In the genomic region with DNA sequence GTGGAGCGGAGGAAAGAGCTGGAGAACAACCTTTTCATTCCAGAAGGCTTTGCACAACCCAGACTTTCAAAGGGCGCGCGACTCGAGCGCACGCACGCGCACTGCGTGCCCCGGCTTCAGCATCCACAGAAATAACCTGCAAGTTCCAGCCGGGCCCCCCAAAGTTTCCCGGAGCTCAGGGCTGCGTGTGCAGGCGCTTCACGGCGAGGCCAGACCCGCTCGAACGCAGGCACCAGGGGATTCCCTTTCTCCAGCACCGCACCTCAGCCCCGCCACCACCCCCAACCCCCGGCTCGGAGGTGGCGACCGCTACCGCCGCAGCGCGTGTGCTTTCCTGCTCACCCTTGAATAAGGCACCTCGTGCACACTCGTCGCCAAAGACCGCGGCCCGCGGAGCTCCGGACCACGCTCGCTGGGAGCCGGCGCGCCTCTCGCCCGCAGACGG, we compare ENCODE assay signal across 8 mouse cellular contexts. TPM values are rescaled to one million over a fixed set of nuclear protein-coding genes. Genes with fewer than 3 reads are reported as not detected.
DNase-seq lines count a peak whose midpoint lies in the region; ATAC-seq and TF ChIP-seq lines count a peak whose summit lies in the region.

No protein-coding gene starts in this region.

- H3K36me3 ChIP-seq in forebrain, embryonic 12.5 days (replicated peaks) = peaks cover 12% of the 10 kb centered on the region; the same call in 1 of the 2 replicates
- no peaks in the 10 kb centered on the region for H3K36me3 ChIP-seq in heart, postnatal 0 days (replicated peaks; ENCODE audit: control insufficient read depth, insufficient read depth, low read length)

- H3K27me3 ChIP-seq in forebrain, embryonic 12.5 days = no peaks in the 10 kb centered on the region
- H3K27me3 ChIP-seq in heart, postnatal 0 days (ENCODE audit: control insufficient read depth, insufficient read depth, low read length) = no peaks in the 10 kb centered on the region

- peaks cover 15% of the 10 kb centered on the region for H3K4me1 ChIP-seq in forebrain, embryonic 12.5 days
- H3K4me1 ChIP-seq in heart, postnatal 0 days (ENCODE audit: control insufficient read depth, insufficient read depth) = 0 out of 2 replicates have a peak, but pooled peaks cover 8% of the 10 kb centered on the region

- TF ChIP-seq EP300 in heart, postnatal 0 days (IDR thresholded peaks at IDR 0.05; ENCODE audit: low read depth) = no peak

- peak overlapping the region; percentile 62 for H3K4me2 ChIP-seq in forebrain, embryonic 12.5 days
- H3K4me2 ChIP-seq in heart, postnatal 0 days (ENCODE audit: low read depth, low read length) = peak overlapping the region; percentile 98

- ATAC-seq in forebrain, embryonic 12.5 days (ENCODE audit: low FRiP score) = peak; percentile 83
- peak; percentile 66 for ATAC-seq in heart, postnatal 0 days (ENCODE audit: insufficient read depth, low read depth)

- TF ChIP-seq CTCF in heart, postnatal 0 days (IDR thresholded peaks at IDR 0.05; ENCODE audit: low read depth) = no peak

- peaks cover 3% of the 10 kb centered on the region for H3K9me3 ChIP-seq in forebrain, embryonic 12.5 days
- H3K9me3 ChIP-seq in heart, postnatal 0 days (replicated peaks; ENCODE audit: control insufficient read depth, low read length) = no peaks in the 10 kb centered on the region

- H3K27ac ChIP-seq in forebrain, embryonic 12.5 days = peak overlapping the region; percentile 96
- peak overlapping the region; percentile 79 for H3K27ac ChIP-seq in heart, postnatal 0 days (ENCODE audit: low read depth)

- H3K4me3 ChIP-seq in forebrain, embryonic 12.5 days (replicated peaks) = peak overlapping the region; percentile 96
- H3K4me3 ChIP-seq in heart, postnatal 0 days (ENCODE audit: low read depth, low read length) = peak overlapping the region; percentile 96

- under 1% methylated on average over 45 of the region's 46 CpGs for WGBS in forebrain, embryonic 12.5 days
- WGBS in heart, postnatal 0 days = under 1% methylated on average over 46 of the region's 46 CpGs

- H3K9ac ChIP-seq in forebrain, embryonic 12.5 days = peak overlapping the region; percentile 88
- peak overlapping the region; percentile 72 for H3K9ac ChIP-seq in heart, postnatal 0 days (replicated peaks; ENCODE audit: low read depth, low read length)

- peak; percentile 82 for DNase-seq in ES-CJ7 (ENCODE audit: low read depth, low spot score)
- DNase-seq in c-Kit-positive CD71-positive TER-119-negative erythroid progenitor cells, embryonic 14.5 days (ENCODE audit: low read depth) = peak; percentile 56
- peak; percentile 14 for DNase-seq in heart, postnatal 0 days (ENCODE audit: low spot score)
- DNase-seq in kidney, postnatal 4 days = peak; percentile 71 to 80
- DNase-seq in lung, adult 18-20 months = peak; percentile 44 to 55
- DNase-seq in ovary, postnatal 10 days (ENCODE audit: low spot score) = peak; percentile 31
- peak; percentile 70 for DNase-seq in thymus, postnatal 0 days (ENCODE audit: low spot score)

RNA-seq across cellular contexts. Expression of a gene that starts 0.4 kb away (rescaled TPM):
- 37.8 and 40.3 TPM in 2 replicates for polyA plus RNA-seq in forebrain, embryonic 12.5 days (2016; fragmentation: Nextera tagmentation; extraction: Ambion mirVana)
- total RNA-seq in heart, postnatal 0 days (2014; rRNA removed; ENCODE audit: low replicate concordance) = 1.7 and 2.7 TPM in 2 replicates
- 2.1 and 2.2 TPM in 2 replicates for polyA plus RNA-seq in heart, postnatal 0 days (2015; fragmentation: Nextera tagmentation; extraction: Ambion mirVana)
- polyA plus RNA-seq in thymus, postnatal 0 days (2015; fragmentation: Nextera tagmentation; extraction: Ambion mirVana) = 10.6 and 11.6 TPM in 2 replicates

RNA-seq across cellular contexts. Expression of a gene that starts 38.2 kb away (rescaled TPM):
- 11.1 and 11.4 TPM in 2 replicates for polyA plus RNA-seq in forebrain, embryonic 12.5 days (2016; fragmentation: Nextera tagmentation; extraction: Ambion mirVana)
- total RNA-seq in heart, postnatal 0 days (2014; rRNA removed; ENCODE audit: low replicate concordance) = 1.8 and 2.6 TPM in 2 replicates
- 1.5 and 1.7 TPM in 2 replicates for polyA plus RNA-seq in heart, postnatal 0 days (2015; fragmentation: Nextera tagmentation; extraction: Ambion mirVana)
- polyA plus RNA-seq in thymus, postnatal 0 days (2015; fragmentation: Nextera tagmentation; extraction: Ambion mirVana) = 3.8 and 4.5 TPM in 2 replicates

RNA-seq across cellular contexts. Expression of a gene that starts 38.2 kb away (rescaled TPM):
- polyA plus RNA-seq in forebrain, embryonic 12.5 days (2016; fragmentation: Nextera tagmentation; extraction: Ambion mirVana) = 104 and 107 TPM in 2 replicates
- total RNA-seq in heart, postnatal 0 days (2014; rRNA removed; ENCODE audit: low replicate concordance) = 46.9 and 54.5 TPM in 2 replicates
- 45.3 and 47.1 TPM in 2 replicates for polyA plus RNA-seq in heart, postnatal 0 days (2015; fragmentation: Nextera tagmentation; extraction: Ambion mirVana)
- polyA plus RNA-seq in thymus, postnatal 0 days (2015; fragmentation: Nextera tagmentation; extraction: Ambion mirVana) = 137 and 138 TPM in 2 replicates

RNA-seq across cellular contexts. Expression of a gene that starts 38.4 kb away (rescaled TPM):
- 0.08 TPM in 2 replicates for polyA plus RNA-seq in forebrain, embryonic 12.5 days (2016; fragmentation: Nextera tagmentation; extraction: Ambion mirVana)
- 0.31 and 1.1 TPM in 2 replicates for total RNA-seq in heart, postnatal 0 days (2014; rRNA removed; ENCODE audit: low replicate concordance)
- polyA plus RNA-seq in heart, postnatal 0 days (2015; fragmentation: Nextera tagmentation; extraction: Ambion mirVana) = 1.3 and 1.6 TPM in 2 replicates
- polyA plus RNA-seq in thymus, postnatal 0 days (2015; fragmentation: Nextera tagmentation; extraction: Ambion mirVana) = 0.26 and 0.36 TPM in 2 replicates

RNA-seq across cellular contexts. Expression of a gene that starts 50.5 kb away (rescaled TPM):
- polyA plus RNA-seq in forebrain, embryonic 12.5 days (2016; fragmentation: Nextera tagmentation; extraction: Ambion mirVana) = 7.7 and 8.7 TPM in 2 replicates
- total RNA-seq in heart, postnatal 0 days (2014; rRNA removed; ENCODE audit: low replicate concordance) = 1.6 and 3.1 TPM in 2 replicates
- polyA plus RNA-seq in heart, postnatal 0 days (2015; fragmentation: Nextera tagmentation; extraction: Ambion mirVana) = 2.4 and 2.6 TPM in 2 replicates
- polyA plus RNA-seq in thymus, postnatal 0 days (2015; fragmentation: Nextera tagmentation; extraction: Ambion mirVana) = 16.4 and 21.2 TPM in 2 replicates

Comparison
In these comparisons a context has a peak if more than half of its experiments do, and no peak if none do; other contexts are left out.
1. Peak in every context shown above with its lines: DNase-seq, ATAC-seq, H3K4me3 ChIP-seq and H3K27ac ChIP-seq.
2. DNase-seq: peak in every context shown above with its lines; median percentile 82 in ES-CJ7; 76 in kidney, postnatal 4 days; 70 in thymus, postnatal 0 days; 56 in c-Kit-positive CD71-positive TER-119-negative erythroid progenitor cells, embryonic 14.5 days; 50 in lung, adult 18-20 months; 31 in ovary, postnatal 10 days; 14 in heart, postnatal 0 days.